In the genomic region with DNA sequence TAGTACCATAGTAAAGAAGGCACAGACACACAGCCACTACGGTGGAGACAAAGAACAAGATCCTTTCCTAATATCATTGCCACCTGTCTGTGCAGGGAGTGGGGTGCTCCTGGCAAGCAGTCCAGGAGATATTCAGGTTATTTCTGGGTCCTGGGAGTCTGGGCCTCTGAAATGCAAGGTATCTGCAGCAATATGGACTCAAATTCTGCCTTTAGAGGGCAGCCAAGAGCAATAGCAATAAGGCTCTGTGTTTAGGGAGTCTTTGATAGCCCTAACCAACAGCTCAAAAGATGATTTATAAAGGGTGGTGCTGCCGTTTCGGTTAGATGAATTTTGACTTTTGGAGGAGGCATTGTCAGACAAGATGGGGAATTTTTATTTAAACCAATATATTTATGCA, we compare ENCODE assay signal across 10 mouse cellular contexts. TPM values are rescaled to one million over a fixed set of nuclear protein-coding genes. Genes with fewer than 3 reads are reported as not detected.
DNase-seq lines count a peak whose midpoint lies in the region; ATAC-seq and TF ChIP-seq lines count a peak whose summit lies in the region.
"Had no signal": no experiment of that assay in that cellular context is flagged by ENCODE, and none has a peak within 500 bp of the region (broad histone marks: within the 10 kb centered on the region; RNA-seq: fewer than 3 reads in every experiment).

No protein-coding gene starts in this region.

- no peaks in the 10 kb centered on the region for H3K27me3 ChIP-seq in kidney, embryonic 16.5 days (ENCODE audit: insufficient read depth, low read length)
- no peaks in the 10 kb centered on the region for H3K27me3 ChIP-seq in lung, embryonic 14.5 days (ENCODE audit: insufficient read depth, low read length)
- H3K27me3 ChIP-seq: limb, embryonic 13.5 days had no signal

- H3K4me3 ChIP-seq in kidney, embryonic 16.5 days (ENCODE audit: low read length) = no peak overlapping the region
- H3K4me3 ChIP-seq in lung, embryonic 14.5 days (ENCODE audit: low read depth, low read length) = no peak overlapping the region
- H3K4me3 ChIP-seq: limb, embryonic 13.5 days had no signal

- peak; percentile 72 for TF ChIP-seq CTCF in lung, embryonic 14.5 days (IDR thresholded peaks at IDR 0.05; ENCODE audit: low read depth)

- peak; percentile 17 to 75 for DNase-seq in adrenal gland, adult (ENCODE audit: inconsistent age in 2 of 2, low spot score in 1 of 2)
- no peak for DNase-seq in adrenal gland, postnatal 4 days (ENCODE audit: low spot score in 2 of 2)
- peak; percentile 8 to 38 for DNase-seq in kidney, adult 8-10 months
- peak; percentile 25 for DNase-seq in ES-CJ7 (ENCODE audit: low read depth, low spot score)
- DNase-seq in embryo, embryonic 9.5 days (ENCODE audit: extremely low spot score) = peak; percentile 10
- DNase-seq in lung, embryonic 14.5 days = peak; percentile 77

- no peak for ATAC-seq in kidney, embryonic 16.5 days (ENCODE audit: low FRiP score, low TSS enrichment)
- peak; percentile 20; the same call in 1 of the 2 replicates for ATAC-seq in lung, embryonic 14.5 days (ENCODE audit: insufficient read depth)
- no peak for ATAC-seq in monocyte, adult 5-6 weeks (replicated peaks; ENCODE audit: insufficient number of reproducible peaks, low FRiP score, low TSS enrichment, poor library complexity, severe bottlenecking)

- WGBS in kidney, embryonic 16.5 days = 66% methylated on average over 3 of the region's 3 CpGs
- 68% methylated on average over 3 of the region's 3 CpGs for WGBS in lung, embryonic 14.5 days

- H3K36me3 ChIP-seq in kidney, embryonic 16.5 days (ENCODE audit: insufficient read depth, low read length) = no peaks in the 10 kb centered on the region
- no peaks in the 10 kb centered on the region for H3K36me3 ChIP-seq in lung, embryonic 14.5 days (ENCODE audit: insufficient read depth)
- H3K36me3 ChIP-seq: limb, embryonic 13.5 days had no signal

- H3K9ac ChIP-seq in kidney, embryonic 16.5 days (replicated peaks; ENCODE audit: low read length) = no peak overlapping the region
- H3K9ac ChIP-seq in lung, embryonic 14.5 days = no peak overlapping the region
- H3K9ac ChIP-seq: limb, embryonic 13.5 days had no signal

- no peak overlapping the region for H3K27ac ChIP-seq in kidney, embryonic 16.5 days (ENCODE audit: low read length)
- peak overlapping the region; percentile 70 for H3K27ac ChIP-seq in lung, embryonic 14.5 days (ENCODE audit: low read depth)
- H3K27ac ChIP-seq: limb, embryonic 13.5 days had no signal

- H3K9me3 ChIP-seq in kidney, embryonic 16.5 days (ENCODE audit: low read length) = no peaks in the 10 kb centered on the region
- no peaks in the 10 kb centered on the region for H3K9me3 ChIP-seq in lung, embryonic 14.5 days (ENCODE audit: low read depth, low read length)
- H3K9me3 ChIP-seq: limb, embryonic 13.5 days had no signal

- H3K4me1 ChIP-seq in kidney, embryonic 16.5 days (ENCODE audit: insufficient read depth, low read length) = 0 out of 2 replicates have a peak, but pooled peaks cover 4% of the 10 kb centered on the region
- H3K4me1 ChIP-seq in lung, embryonic 14.5 days (ENCODE audit: insufficient read depth) = no peaks in the 10 kb centered on the region
- H3K4me1 ChIP-seq: limb, embryonic 13.5 days had no signal

- H3K4me2 ChIP-seq in kidney, embryonic 16.5 days (replicated peaks; ENCODE audit: low read depth, low read length) = no peak overlapping the region
- H3K4me2 ChIP-seq in lung, embryonic 14.5 days = no peak overlapping the region
- H3K4me2 ChIP-seq: limb, embryonic 13.5 days had no signal

RNA-seq across cellular contexts. Expression of a gene that starts 0.9 kb away (rescaled TPM):
- total RNA-seq in adrenal gland, postnatal 4 days (2021) = under 1 TPM; 0.11 to 0.34 TPM
- 0.14 TPM in 2 replicates for polyA plus RNA-seq in kidney, embryonic 16.5 days (2015; fragmentation: Nextera tagmentation; extraction: Ambion mirVana)
- 0.13 and 0.46 TPM in 2 replicates for polyA plus RNA-seq in lung, embryonic 14.5 days (2014; fragmentation: Nextera tagmentation; extraction: Ambion mirVana)
- total RNA-seq in monocyte, adult 5-6 weeks (2017) = 0.58 TPM in 1 of 3 replicates, not detected in the others
- polyA plus RNA-seq: C2C12 had no signal

RNA-seq across cellular contexts. Expression of a gene that starts 44.6 kb away (rescaled TPM):
- under 1 TPM; 0.23 to 0.36 TPM for total RNA-seq in adrenal gland, postnatal 4 days (2021)
- 0.21 and 0.27 TPM in 2 replicates for polyA plus RNA-seq in kidney, embryonic 16.5 days (2015; fragmentation: Nextera tagmentation; extraction: Ambion mirVana)
- 0.18 and 0.68 TPM in 2 replicates for polyA plus RNA-seq in lung, embryonic 14.5 days (2014; fragmentation: Nextera tagmentation; extraction: Ambion mirVana)
- total RNA-seq in monocyte, adult 5-6 weeks (2017) = not detected in 3 replicates
- polyA plus RNA-seq: C2C12 had no signal

Comparison
In these comparisons a context has a peak if more than half of its experiments do, and no peak if none do; other contexts are left out.
1. DNase-seq: peak in adrenal gland, adult (2 of 2), kidney, adult 8-10 months (2 of 2), ES-CJ7 (single experiment), embryo, embryonic 9.5 days (single experiment) and lung, embryonic 14.5 days (single experiment); none in adrenal gland, postnatal 4 days (0 of 2).